Mouse (Mus musculus) forebrain, embryonic 15.5 days (tissue): Measurements from ENCODE around the gene Mapre1. TPM values are rescaled to one million over a fixed set of nuclear protein-coding genes. Genes with fewer than 3 reads are reported as not detected.
"Not testable (repeated sequence)": the region's sequence is repeated elsewhere in the genome, so short reads cannot be mapped to it uniquely, and the experiment has no call there.

ENCODE experiments used
- ATAC-seq: fragments of 200-750 bp; cut with Nextera tagmentation; replicated peaks from 2 replicates; pipeline ENCODE4 v1.8.0; 2017; ENCODE audit warnings: mild to moderate bottlenecking, moderate TSS enrichment, moderate library complexity
- H3K27ac ChIP-seq: fragments of 300-500 bp; sonication (generic); replicated peaks from 2 replicates; pipeline ENCODE4 v1.5.1; 2015; ENCODE audit warnings: mild to moderate bottlenecking, inconsistent platforms
- H3K27me3 ChIP-seq: fragments of 300-500 bp; sonication (generic); 2 replicates; pipeline ENCODE4 v1.6.1; 2015; ENCODE audit warnings: inconsistent platforms
- H3K36me3 ChIP-seq: fragments of 300-500 bp; sonication (generic); 2 replicates; pipeline ENCODE4 v1.6.1; 2015; ENCODE audit warnings: mild to moderate bottlenecking, inconsistent platforms
- H3K4me1 ChIP-seq: fragments of 300-500 bp; sonication (generic); 2 replicates; pipeline ENCODE4 v1.6.1; 2015; ENCODE audit warnings: inconsistent platforms
- H3K4me2 ChIP-seq: fragments of 300-500 bp; sonication (generic); replicated peaks from 2 replicates; pipeline ENCODE4 v1.6.1; 2015; ENCODE audit warnings: mild to moderate bottlenecking, inconsistent platforms
- H3K4me3 ChIP-seq: fragments of 300-500 bp; sonication (generic); 2 replicates; pipeline ENCODE4 v1.5.1; 2015; ENCODE audit warnings: mild to moderate bottlenecking, inconsistent platforms
- H3K9ac ChIP-seq: fragments of 300-500 bp; sonication (generic); replicated peaks from 2 replicates; pipeline ENCODE4 v1.6.1; 2015; ENCODE audit warnings: mild to moderate bottlenecking, inconsistent platforms
- H3K9me3 ChIP-seq: fragments of 300-500 bp; sonication (generic); 2 replicates; pipeline ENCODE4 v1.6.1; 2016; ENCODE audit warnings: inconsistent platforms
- WGBS: fragments of 180-500 bp; shearing (Covaris S2); methylation state at CpG from one replicate; pipeline ENCODE4 v1.1.7; 2015; ENCODE audit warnings: mixed read lengths; 5-methylcytosine and 5-hydroxymethylcytosine counted together
- polyA plus RNA-seq: library from polyadenylated mRNA; unstranded; fragments of >200 nt; fragmentation: Nextera tagmentation; extraction: Ambion mirVana; gene quantifications from 2 replicates; pipeline ENCODE4 v1.2.1, GENCODE M21; 2015

Gene Mapre1
- polyA plus RNA-seq, 1 experiment from 2014 or later: 423 TPM

DNA sequence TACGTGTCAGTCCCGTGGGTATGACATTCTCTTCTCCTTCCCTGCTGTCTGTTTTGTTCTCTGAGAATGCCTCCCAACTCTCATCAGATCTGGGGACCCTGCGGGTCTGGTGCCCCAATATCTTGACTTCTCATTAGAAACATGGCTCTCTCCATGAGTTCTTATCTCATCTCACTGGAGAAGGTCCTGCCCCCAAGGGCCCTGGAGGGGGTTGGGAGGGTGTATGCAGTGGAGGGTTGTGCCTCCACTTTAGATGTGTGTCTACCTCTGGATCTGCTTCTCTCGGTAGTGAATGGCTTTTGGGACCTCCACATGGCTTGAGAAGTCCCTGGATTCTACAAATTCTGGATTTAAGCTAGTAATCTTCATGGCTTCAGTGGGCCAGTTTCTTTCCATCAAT lies 40.1 kb downstream of the Mapre1 start:
- Histone ChIP-seq H3K9me3 (no peaks in the 10 kb centered on the region), H3K4me1 (peaks cover 9% of the 10 kb centered on the region; the same call in 1 of the 2 replicates), H3K4me3 (no peak overlapping the region), H3K36me3 (no peaks in the 10 kb centered on the region), H3K27ac (no peak overlapping the region), H3K27me3 (no peaks in the 10 kb centered on the region), H3K9ac (no peak overlapping the region), H3K4me2 (no peak overlapping the region)
- no peak for ATAC-seq
- WGBS: 89% methylated on average over 4 of the region's 4 CpGs

DNA sequence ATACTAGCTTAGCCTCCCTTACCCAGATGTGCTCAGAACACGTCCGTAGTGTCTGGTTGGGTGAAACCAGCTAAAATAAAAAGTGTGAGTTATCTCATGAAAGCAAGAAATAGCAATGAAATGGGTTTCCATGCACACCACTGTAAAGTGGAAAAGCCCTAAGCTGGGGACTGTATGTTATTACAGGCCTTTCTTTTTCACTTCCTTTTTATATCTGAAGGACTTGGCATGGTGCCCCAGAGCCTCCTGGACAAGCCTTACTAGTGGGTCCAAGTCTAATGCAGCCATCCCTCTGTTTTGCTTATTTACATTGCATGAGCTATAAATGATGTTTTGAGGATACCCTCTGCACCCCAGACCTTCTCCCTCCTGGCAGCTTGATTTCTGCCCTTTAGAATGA lies 43.6 kb downstream of the Mapre1 start:
- Histone ChIP-seq H3K36me3 (no peaks in the 10 kb centered on the region), H3K9me3 (no peaks in the 10 kb centered on the region), H3K27me3 (no peaks in the 10 kb centered on the region), H3K4me3 (no peak overlapping the region), H3K9ac (no peak overlapping the region), H3K4me2 (no peak overlapping the region), H3K27ac (no peak overlapping the region), H3K4me1 (no peaks in the 10 kb centered on the region)
- 93% methylated on average over 2 of the region's 2 CpGs for WGBS
- ATAC-seq: no peak

DNA sequence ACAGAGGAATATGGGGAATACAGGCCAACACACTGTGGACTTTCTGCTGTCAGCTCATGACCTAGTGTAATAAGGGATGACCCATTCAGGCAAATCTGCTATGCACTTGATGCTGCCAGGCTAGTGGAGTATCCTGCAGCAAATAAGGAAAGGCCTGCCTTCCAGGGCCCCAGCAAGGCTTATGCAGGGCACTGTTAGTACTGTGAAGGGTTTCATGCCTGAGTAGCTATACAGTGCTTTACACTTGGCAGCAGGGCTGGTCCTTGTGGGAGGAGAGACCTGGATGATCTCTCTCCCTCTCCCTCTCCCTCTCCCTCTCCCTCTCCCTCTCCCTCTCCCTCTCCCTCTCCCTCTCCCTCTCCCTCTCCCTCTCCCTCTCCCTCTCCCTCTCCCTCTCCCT lies 52.3 kb downstream of the Mapre1 start:
- H3K27me3 ChIP-seq: no peaks in the 10 kb centered on the region
- H3K9me3 ChIP-seq: no peaks in the 10 kb centered on the region
- H3K4me1 ChIP-seq: no peaks in the 10 kb centered on the region
- no peak for ATAC-seq
- H3K4me3 ChIP-seq: no peak overlapping the region
- no peak overlapping the region for H3K9ac ChIP-seq
- no peak overlapping the region for H3K27ac ChIP-seq
- H3K4me2 ChIP-seq: no peak overlapping the region
- H3K36me3 ChIP-seq: no peaks in the 10 kb centered on the region

DNA sequence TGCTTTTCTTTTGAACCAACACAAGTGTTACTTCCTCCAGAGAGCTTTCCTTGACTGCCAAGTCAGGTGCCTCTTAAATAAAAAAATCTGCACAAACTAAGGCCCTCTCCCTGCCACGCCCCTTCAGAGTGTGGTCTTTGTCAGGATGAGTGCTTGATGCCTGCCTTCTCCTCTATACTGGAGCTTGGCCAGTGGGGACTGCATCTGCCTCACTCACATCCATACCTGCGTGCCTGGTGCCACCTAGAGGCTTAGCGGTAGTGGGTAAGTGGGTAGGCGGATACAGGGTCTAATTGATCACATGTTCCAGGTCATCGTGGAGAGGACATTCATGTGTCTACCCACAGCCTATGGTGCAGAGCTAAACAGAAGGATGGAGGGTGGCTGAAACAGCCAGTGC lies 54.0 kb downstream of the Mapre1 start:
- 54% methylated on average over 5 of the region's 5 CpGs for WGBS
- ATAC-seq: no peak
- Histone ChIP-seq H3K36me3 (no peaks in the 10 kb centered on the region), H3K4me2 (no peak overlapping the region), H3K27me3 (no peaks in the 10 kb centered on the region), H3K9me3 (no peaks in the 10 kb centered on the region), H3K4me1 (no peaks in the 10 kb centered on the region), H3K9ac (no peak overlapping the region), H3K4me3 (no peak overlapping the region), H3K27ac (no peak overlapping the region)

DNA sequence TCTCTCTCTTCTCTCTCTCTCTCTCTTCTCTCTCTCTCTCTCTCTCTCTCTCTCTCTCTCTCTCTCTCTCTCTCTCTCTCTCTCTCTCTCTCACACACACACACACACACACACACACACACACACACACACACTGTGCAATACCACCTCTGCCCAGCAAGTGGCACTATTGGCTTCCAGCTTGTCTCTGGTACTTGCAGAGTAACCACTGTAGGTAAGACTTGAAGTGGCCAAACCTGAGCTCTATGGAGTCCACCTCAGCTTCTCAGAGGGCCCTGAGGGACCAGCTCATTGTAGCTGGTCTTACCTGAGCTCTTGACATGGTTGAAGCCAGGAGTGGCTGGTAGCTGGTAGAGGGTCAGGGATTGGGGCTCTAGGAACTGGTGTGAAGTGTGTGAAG lies 66.4 kb downstream of the Mapre1 start:
- not testable (repeated sequence) for H3K9ac ChIP-seq, H3K27ac ChIP-seq, H3K9me3 ChIP-seq, H3K4me2 ChIP-seq, H3K36me3 ChIP-seq, H3K4me3 ChIP-seq, H3K4me1 ChIP-seq, H3K27me3 ChIP-seq, ATAC-seq

DNA sequence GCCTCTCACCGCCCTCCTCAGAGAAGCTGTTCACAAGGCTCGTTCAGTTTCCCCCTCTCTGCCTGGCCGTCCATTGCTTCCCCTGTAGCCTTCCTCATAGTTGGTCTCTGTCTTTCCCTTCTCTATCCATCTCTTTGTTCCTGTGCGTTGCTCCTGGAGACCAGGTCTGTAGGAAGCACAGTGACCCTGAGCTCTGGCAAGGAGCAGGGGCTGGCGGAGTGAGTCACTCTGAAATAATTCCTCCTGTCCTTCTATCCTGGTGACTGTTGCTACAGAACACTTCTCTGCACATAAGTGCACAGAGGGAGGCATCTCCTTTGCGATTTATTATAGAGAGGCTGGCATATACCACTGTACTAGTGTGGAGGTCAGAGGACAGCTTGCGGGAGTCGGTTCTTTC lies 67.1 kb downstream of the Mapre1 start:
- Histone ChIP-seq H3K9me3 (no peaks in the 10 kb centered on the region), H3K27ac (no peak overlapping the region), H3K4me3 (no peak overlapping the region), H3K27me3 (no peaks in the 10 kb centered on the region), H3K4me1 (no peaks in the 10 kb centered on the region), H3K9ac (no peak overlapping the region), H3K36me3 (no peaks in the 10 kb centered on the region), H3K4me2 (no peak overlapping the region)
- 80% methylated on average over 8 of the region's 8 CpGs for WGBS
- no peak for ATAC-seq

DNA sequence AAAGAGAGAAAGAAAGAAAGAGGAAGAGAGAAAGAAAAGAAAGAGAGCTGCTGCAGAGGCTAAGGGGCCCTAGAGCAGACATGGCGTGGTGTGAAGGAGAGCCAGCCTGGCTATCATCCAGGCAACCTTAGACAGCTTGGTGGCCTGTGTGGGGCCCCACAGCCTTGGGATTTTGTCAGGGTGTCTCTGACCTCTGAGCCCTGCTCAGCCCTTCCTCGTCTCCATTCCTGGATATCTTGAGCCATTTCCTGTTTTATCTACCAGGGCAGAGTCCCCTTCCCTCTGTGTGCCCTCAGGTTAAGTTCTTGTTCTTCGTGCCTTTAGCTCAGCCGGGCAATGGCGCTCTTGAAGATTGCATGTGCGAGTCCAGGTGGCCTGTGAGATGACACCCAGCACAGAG lies 67.8 kb downstream of the Mapre1 start:
- Histone ChIP-seq H3K4me3 (no peak overlapping the region), H3K27me3 (no peaks in the 10 kb centered on the region), H3K9ac (no peak overlapping the region), H3K4me1 (no peaks in the 10 kb centered on the region), H3K27ac (no peak overlapping the region), H3K4me2 (no peak overlapping the region), H3K36me3 (no peaks in the 10 kb centered on the region), H3K9me3 (no peaks in the 10 kb centered on the region)
- no peak for ATAC-seq
- WGBS: 88% methylated on average over 6 of the region's 6 CpGs

DNA sequence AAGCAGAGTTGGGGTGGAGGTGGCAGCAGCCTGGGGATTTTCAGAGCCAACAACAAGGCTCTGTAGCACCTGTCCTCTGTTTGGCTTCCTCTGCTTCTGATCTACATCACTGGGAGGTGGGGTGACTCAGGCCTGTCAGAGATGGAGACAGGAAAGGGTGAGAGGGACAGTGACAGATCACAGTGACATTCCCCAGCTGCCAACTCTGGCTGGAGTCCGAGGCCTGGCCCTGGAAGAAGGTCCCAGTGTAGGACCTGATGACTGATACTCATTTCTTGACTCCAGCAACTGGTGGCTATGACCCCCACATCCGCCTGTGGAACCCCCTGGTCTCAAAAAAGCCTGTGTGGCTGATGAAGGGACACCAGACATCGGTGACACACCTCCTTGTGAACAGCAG lies 68.8 kb downstream of the Mapre1 start:
- Histone ChIP-seq H3K9ac (no peak overlapping the region), H3K27me3 (no peaks in the 10 kb centered on the region), H3K4me3 (no peak overlapping the region), H3K27ac (no peak overlapping the region), H3K4me1 (no peaks in the 10 kb centered on the region), H3K9me3 (no peaks in the 10 kb centered on the region), H3K36me3 (no peaks in the 10 kb centered on the region), H3K4me2 (no peak overlapping the region)
- WGBS: 73% methylated on average over 3 of the region's 3 CpGs
- ATAC-seq: no peak

DNA sequence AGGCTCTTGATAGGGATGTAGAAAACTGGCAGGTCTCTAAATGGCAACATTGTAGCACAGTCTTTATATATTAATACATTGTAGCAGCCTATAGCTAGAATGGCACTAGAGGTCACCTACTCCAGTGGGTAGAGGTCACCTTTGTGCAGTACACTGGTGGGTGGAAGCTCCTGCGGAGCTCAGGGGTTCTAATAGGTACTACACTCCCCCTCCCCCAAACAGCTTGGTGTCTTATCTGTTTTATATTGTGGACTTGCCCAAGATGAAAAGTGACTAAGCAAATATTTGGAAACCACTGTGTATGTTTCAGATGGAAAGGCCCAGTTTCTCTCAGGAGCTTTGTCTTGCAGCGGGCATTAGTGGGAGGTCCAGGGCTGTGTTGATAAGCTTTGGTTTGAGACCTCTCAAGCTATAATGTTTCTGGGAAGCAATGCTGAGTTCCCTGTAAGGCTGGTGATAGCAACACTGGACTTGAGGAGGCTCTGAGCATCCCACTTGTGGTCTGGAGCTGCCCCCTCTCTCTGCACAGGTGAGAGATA lies 81.0 kb downstream of the Mapre1 start:
- H3K9me3 ChIP-seq: no peaks in the 10 kb centered on the region
- no peak overlapping the region for H3K4me2 ChIP-seq
- no peak overlapping the region for H3K4me3 ChIP-seq
- H3K27ac ChIP-seq: no peak overlapping the region
- no peaks in the 10 kb centered on the region for H3K27me3 ChIP-seq
- 96% methylated on average over 2 of the region's 2 CpGs for WGBS
- peaks cover 4% of the 10 kb centered on the region for H3K4me1 ChIP-seq
- no peak for ATAC-seq
- H3K9ac ChIP-seq: no peak overlapping the region
- H3K36me3 ChIP-seq: no peaks in the 10 kb centered on the region

Other genes with a start within 250 kb of the Mapre1 start
- not detected in 2 replicates for gene 4930404H24Rik, start 248.5 kb upstream of the Mapre1 start, polyA plus RNA-seq
- gene Nol4l, start 211.3 kb upstream of the Mapre1 start, polyA plus RNA-seq: 44.1 and 44.8 TPM in 2 replicates
- gene Commd7, start 108.5 kb upstream of the Mapre1 start, polyA plus RNA-seq: 98.7 and 104 TPM in 2 replicates
- 3.7 and 3.9 TPM in 2 replicates for gene Dnmt3b, start 91.8 kb upstream of the Mapre1 start, polyA plus RNA-seq
- not detected in 2 replicates for gene Dnmt3c, start 44.6 kb upstream of the Mapre1 start, polyA plus RNA-seq
- not detected in 2 replicates for gene Efcab8, start 38.7 kb downstream of the Mapre1 start, polyA plus RNA-seq
- gene Sun5, start 129.8 kb downstream of the Mapre1 start, polyA plus RNA-seq: not detected in 2 replicates
- not detected in 2 replicates for gene Bpifb2, start 133.8 kb downstream of the Mapre1 start, polyA plus RNA-seq
- gene Bpifb6, start 159.1 kb downstream of the Mapre1 start, polyA plus RNA-seq: not detected in 2 replicates
- gene Bpifb3, start 177.0 kb downstream of the Mapre1 start, polyA plus RNA-seq: not detected in 2 replicates
- gene Bpifb4, start 196.9 kb downstream of the Mapre1 start, polyA plus RNA-seq: not detected in 2 replicates
- not detected in 2 replicates for gene Bpifa6, start 233.7 kb downstream of the Mapre1 start, polyA plus RNA-seq